Mouse (Mus musculus): ENCODE measurements around the gene Srsf5. TPM values are rescaled to one million over a fixed set of nuclear protein-coding genes. Genes with fewer than 3 reads are reported as not detected.
A peak's percentile ranks its signal among the peaks of the same experiment; 100 is the strongest.

The Srsf5 gene
- polyA plus RNA-seq, 1 experiment from 2014 or later = 506 TPM

DNA sequence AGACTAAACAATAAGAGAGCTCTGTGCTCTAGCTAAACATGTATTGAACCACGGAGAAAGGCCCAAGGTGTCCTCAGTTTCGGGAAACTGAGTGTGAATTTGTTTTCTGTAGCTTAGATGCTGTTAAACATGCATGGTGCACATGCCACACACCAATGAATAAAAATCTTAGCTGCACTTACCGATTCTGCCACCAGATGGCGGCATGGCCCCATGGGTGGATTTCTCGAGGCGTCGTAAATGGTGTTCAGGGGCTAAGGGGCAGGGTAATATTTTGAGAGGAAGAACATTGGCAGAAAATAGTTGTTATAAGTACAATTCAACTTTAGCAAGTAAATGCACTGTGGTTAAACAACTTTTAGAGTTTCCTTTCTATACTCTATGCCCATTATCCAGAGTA, 37.0 kb downstream of the Srsf5 start:
- ATAC-seq = no peak
- Histone ChIP-seq H3K4me1 (replicated peaks) (no peaks in the 10 kb centered on the region), H3K9me3 (0 out of 2 replicates have a peak, but pooled peaks cover 2% of the 10 kb centered on the region), H3K27ac (no peak overlapping the region), H3K36me3 (no peaks in the 10 kb centered on the region), H3K9ac (replicated peaks) (no peak overlapping the region), H3K27me3 (no peaks in the 10 kb centered on the region), H3K4me2 (replicated peaks) (no peak overlapping the region), H3K4me3 (replicated peaks) (no peak overlapping the region)
- 3% methylated on average over 7 of the region's 7 CpGs for WGBS

DNA sequence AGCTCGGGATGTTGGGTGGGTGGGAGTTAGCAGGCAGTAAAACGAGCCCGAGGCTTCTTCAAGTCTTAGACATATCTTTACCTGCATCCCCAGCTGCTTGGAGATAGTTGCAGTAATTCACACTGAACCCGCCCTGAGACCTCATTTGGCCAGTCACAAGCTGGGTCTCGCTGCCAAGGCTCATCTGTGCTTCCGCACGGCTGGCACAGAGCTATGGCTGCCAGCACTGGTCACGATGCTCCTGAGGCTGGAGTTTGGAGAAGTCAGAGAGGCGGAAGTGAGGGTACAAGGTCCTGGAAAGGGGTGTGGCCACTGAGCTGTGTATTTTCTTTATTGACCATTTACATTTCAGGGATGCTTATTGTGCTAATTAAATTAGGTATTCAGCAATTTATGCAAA, 38.4 kb downstream of the Srsf5 start:
- H3K4me3 ChIP-seq (replicated peaks) = no peak overlapping the region
- ATAC-seq = no peak
- peaks cover 2% of the 10 kb centered on the region; the same call in 1 of the 2 replicates for H3K9me3 ChIP-seq
- H3K27me3 ChIP-seq = no peaks in the 10 kb centered on the region
- WGBS = 83% methylated on average over 9 of the region's 9 CpGs
- H3K36me3 ChIP-seq = no peaks in the 10 kb centered on the region
- no peaks in the 10 kb centered on the region for H3K4me1 ChIP-seq (replicated peaks)
- no peak overlapping the region for H3K4me2 ChIP-seq (replicated peaks)
- no peak overlapping the region for H3K9ac ChIP-seq (replicated peaks)
- no peak overlapping the region for H3K27ac ChIP-seq

DNA sequence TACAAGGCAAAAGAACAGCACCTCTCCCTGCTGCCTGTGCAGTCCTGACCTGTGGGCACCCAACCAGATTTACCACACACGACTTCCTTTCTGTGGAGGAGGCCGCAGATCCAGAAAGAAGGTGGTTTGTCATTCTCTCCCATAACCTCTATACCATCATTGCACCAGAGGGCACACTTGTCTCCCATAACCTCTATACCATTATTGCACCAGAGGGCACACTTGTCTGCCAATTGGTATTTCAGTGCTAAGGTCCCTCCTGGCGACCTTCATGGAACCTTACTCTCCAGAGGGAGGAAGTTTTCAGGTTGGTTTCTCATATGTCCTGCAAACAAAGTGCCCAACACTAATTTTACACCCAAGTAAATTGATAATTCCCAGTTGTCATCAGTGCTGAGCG, 41.3 kb downstream of the Srsf5 start:
- Histone ChIP-seq H3K4me1 (replicated peaks) (peaks cover 6% of the 10 kb centered on the region), H3K9ac (replicated peaks) (no peak overlapping the region), H3K27me3 (no peaks in the 10 kb centered on the region), H3K27ac (no peak overlapping the region), H3K9me3 (peaks cover 2% of the 10 kb centered on the region; the same call in 1 of the 2 replicates), H3K4me2 (replicated peaks) (no peak overlapping the region), H3K36me3 (no peaks in the 10 kb centered on the region), H3K4me3 (replicated peaks) (no peak overlapping the region)
- no peak for ATAC-seq
- 88% methylated on average over 4 of the region's 4 CpGs for WGBS

DNA sequence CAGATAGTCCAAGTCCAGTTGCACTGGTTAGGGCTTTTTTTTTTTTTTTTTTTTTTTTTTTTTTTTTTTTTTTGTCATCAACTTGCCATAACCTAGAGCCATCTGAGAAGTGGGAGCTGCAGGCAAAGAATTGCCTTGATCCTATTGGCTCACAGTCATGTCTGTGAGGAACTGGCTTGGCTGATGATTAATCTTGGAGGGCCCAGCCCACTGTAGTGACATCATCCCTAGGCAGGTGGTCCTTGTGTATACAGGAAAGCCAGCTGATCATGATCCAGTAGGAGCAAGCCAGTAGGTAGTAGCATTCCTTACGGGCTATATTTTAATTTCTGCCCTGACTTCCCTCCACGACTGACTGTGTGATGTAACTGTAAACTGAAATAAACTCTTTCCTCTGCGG, 43.0 kb downstream of the Srsf5 start:
- H3K9ac ChIP-seq (replicated peaks) = no peak overlapping the region
- H3K4me3 ChIP-seq (replicated peaks) = no peak overlapping the region
- H3K27me3 ChIP-seq = no peaks in the 10 kb centered on the region
- 87% methylated on average over 3 of the region's 3 CpGs for WGBS
- no peaks in the 10 kb centered on the region for H3K36me3 ChIP-seq
- no peak for ATAC-seq
- H3K4me2 ChIP-seq (replicated peaks) = no peak overlapping the region
- H3K27ac ChIP-seq = no peak overlapping the region
- H3K4me1 ChIP-seq (replicated peaks) = peaks cover 6% of the 10 kb centered on the region
- H3K9me3 ChIP-seq = peaks cover 2% of the 10 kb centered on the region; the same call in 1 of the 2 replicates

DNA sequence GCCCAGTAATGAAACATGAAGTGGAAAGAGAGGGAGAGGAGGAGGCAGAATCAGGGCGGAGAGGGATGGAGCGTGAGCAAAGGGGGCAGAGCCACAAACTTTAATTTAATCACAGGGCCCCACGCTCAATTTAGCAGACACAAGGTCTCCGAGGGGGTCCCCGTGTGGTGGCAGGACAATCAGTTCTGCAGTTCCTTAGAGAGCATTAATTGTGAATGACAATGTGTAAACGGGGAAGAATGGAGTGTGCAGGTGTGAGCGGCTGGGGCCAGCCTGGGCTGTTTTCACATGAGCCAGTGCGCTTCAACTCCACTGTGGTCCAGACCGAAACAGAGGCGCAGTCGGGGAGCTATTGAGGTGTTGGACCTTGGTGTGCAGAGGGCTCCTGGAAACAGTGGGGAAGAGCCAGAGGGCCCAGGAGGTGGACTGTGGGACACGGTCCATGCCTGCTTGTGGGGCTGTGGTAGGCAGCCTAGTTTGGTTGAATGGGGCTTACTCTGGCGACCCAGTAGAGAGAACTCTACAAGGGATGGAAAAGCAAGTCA, 45.7 kb downstream of the Srsf5 start:
- Histone ChIP-seq H3K4me1 (replicated peaks) (peaks cover 6% of the 10 kb centered on the region), H3K4me3 (replicated peaks) (no peak overlapping the region), H3K36me3 (no peaks in the 10 kb centered on the region), H3K4me2 (replicated peaks) (no peak overlapping the region), H3K9me3 (peaks cover 2% of the 10 kb centered on the region; the same call in 1 of the 2 replicates), H3K27me3 (no peaks in the 10 kb centered on the region), H3K27ac (no peak overlapping the region), H3K9ac (replicated peaks) (no peak overlapping the region)
- no peak for ATAC-seq
- 49% methylated on average over 13 of the region's 13 CpGs for WGBS

DNA sequence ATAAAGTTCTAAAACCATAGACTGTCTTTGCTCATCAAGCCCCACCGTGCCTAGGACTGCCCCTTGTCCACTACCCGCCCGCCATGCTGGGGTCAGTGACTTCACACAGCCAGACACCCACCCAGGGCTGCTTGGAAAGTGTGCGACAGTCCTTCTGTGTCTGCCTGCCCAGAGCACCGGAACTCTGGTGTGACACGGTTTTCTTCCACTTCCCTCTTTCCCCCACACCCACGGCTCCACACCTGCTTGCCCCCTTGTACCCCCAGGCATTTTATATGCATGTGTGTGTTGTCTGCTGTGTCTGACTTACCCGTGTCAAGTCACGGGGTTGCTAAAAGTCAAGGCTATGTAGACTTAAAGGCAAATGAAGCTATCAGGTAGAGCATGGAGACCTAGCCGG, 46.5 kb downstream of the Srsf5 start:
- H3K9me3 ChIP-seq = no peaks in the 10 kb centered on the region; the same call in 1 of the 2 replicates
- no peak overlapping the region for H3K9ac ChIP-seq (replicated peaks)
- H3K4me1 ChIP-seq (replicated peaks) = peaks cover 6% of the 10 kb centered on the region
- no peaks in the 10 kb centered on the region for H3K36me3 ChIP-seq
- no peak overlapping the region for H3K4me2 ChIP-seq (replicated peaks)
- no peak overlapping the region for H3K4me3 ChIP-seq (replicated peaks)
- no peaks in the 10 kb centered on the region for H3K27me3 ChIP-seq
- 92% methylated on average over 10 of the region's 10 CpGs for WGBS
- no peak overlapping the region for H3K27ac ChIP-seq
- no peak for ATAC-seq

DNA sequence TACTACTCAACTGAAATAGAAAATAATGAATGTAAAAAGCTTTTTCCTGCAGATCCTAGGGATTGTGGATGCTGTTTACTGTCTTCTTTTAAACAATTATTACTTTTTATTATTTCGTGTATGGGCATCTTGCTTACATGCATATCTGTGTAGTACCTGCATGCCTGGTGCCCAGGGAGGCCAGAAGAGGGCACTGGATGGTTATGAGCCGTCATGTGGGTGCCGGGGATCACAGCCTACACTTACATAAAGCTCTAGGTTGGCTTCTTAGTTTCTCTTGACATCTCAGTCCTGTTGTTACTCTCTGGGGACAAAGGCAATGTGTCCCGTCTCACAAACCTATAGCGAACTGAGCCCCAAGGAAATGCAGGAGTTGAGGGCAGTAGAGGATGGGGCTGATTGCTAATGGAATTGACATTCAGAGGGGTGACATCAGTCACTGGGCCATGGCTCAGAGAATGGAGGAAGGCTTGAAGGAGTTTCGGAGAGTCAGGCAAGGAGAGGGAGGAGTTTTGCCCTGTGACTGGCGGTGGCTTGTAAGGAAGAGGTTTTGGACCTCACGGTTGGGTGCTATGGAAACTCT, 47.3 kb downstream of the Srsf5 start:
- H3K9me3 ChIP-seq = no peaks in the 10 kb centered on the region; the same call in 1 of the 2 replicates
- no peak overlapping the region for H3K4me2 ChIP-seq (replicated peaks)
- H3K27me3 ChIP-seq = no peaks in the 10 kb centered on the region
- peaks cover 6% of the 10 kb centered on the region for H3K4me1 ChIP-seq (replicated peaks)
- H3K36me3 ChIP-seq = no peaks in the 10 kb centered on the region
- no peak overlapping the region for H3K9ac ChIP-seq (replicated peaks)
- no peak for ATAC-seq
- WGBS = 85% methylated on average over 8 of the region's 8 CpGs
- H3K4me3 ChIP-seq (replicated peaks) = no peak overlapping the region
- no peak overlapping the region for H3K27ac ChIP-seq

DNA sequence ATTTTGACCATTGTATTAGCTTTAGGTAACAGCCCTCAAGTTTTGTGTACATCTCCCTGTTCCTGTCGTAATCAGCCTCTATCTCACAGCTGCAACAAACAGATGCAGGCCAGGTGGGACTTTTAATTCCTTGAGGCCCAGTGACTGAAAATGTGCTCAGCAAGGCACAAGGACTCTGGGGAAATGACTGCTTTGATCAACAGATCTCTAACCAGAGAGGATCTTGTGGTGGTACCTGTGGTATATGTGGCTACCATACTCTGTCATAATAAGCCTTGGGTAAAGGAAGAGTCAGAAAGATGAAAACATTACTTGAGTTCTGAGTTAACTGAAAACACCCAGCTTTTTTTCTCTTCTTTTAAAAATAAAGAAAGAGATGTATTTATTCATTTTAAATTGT, 48.5 kb downstream of the Srsf5 start:
- Histone ChIP-seq H3K27ac (no peak overlapping the region), H3K9ac (replicated peaks) (no peak overlapping the region), H3K27me3 (no peaks in the 10 kb centered on the region), H3K36me3 (no peaks in the 10 kb centered on the region), H3K9me3 (no peaks in the 10 kb centered on the region), H3K4me3 (replicated peaks) (no peak overlapping the region), H3K4me2 (replicated peaks) (no peak overlapping the region), H3K4me1 (replicated peaks) (peaks cover 11% of the 10 kb centered on the region)
- ATAC-seq = no peak
- WGBS = 88% methylated on average over 1 of the region's 1 CpGs

DNA sequence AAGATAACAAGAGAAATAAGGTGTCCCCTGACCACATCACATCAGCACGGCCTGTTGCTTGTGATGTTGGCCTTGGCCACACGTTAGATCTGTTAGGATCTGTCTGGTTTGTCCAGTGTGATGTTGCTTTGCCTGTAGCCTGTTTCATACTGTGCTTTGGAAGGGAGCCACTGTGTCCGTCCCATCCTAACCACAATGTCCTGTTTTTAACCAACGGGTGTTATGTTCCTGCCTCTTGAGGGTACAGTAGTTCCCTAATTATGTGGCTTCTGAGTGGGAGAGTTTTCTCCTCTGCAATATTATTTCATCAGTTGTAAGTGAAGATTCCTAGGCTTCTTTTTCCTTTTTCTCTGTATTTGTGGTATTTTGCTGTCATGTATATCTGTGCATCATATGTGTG, 50.0 kb downstream of the Srsf5 start:
- Histone ChIP-seq H3K36me3 (no peaks in the 10 kb centered on the region), H3K9ac (replicated peaks) (no peak overlapping the region), H3K9me3 (no peaks in the 10 kb centered on the region), H3K4me3 (replicated peaks) (no peak overlapping the region), H3K4me1 (replicated peaks) (peaks cover 25% of the 10 kb centered on the region), H3K4me2 (replicated peaks) (no peak overlapping the region), H3K27me3 (no peaks in the 10 kb centered on the region), H3K27ac (no peak overlapping the region)
- no peak for ATAC-seq
- WGBS = 90% methylated on average over 4 of the region's 4 CpGs

DNA sequence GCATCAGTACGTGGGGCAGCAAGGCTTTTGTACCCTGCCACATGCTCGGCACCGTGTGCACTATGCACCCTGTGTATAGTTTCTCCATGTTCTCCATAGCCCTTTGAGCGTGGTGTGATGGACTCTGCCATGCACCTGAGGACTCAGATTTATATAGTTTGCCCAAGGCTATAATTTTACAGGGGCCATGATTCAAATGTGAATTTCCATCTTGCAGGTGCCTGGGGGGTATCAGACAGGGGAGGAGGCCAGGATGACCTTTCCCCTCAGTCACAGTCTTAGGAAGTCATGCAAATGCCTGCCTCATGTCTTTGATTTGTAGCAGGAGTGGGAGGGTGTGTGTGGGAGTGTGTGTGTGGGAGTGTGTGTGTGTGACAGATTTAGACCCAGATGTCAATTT, 52.3 kb downstream of the Srsf5 start:
- 66% methylated on average over 4 of the region's 4 CpGs for WGBS
- Histone ChIP-seq H3K27ac (no peak overlapping the region), H3K9ac (replicated peaks) (no peak overlapping the region), H3K4me1 (replicated peaks) (peaks cover 23% of the 10 kb centered on the region), H3K9me3 (no peaks in the 10 kb centered on the region), H3K4me3 (replicated peaks) (no peak overlapping the region), H3K27me3 (no peaks in the 10 kb centered on the region), H3K4me2 (replicated peaks) (no peak overlapping the region), H3K36me3 (no peaks in the 10 kb centered on the region)
- no peak for ATAC-seq

DNA sequence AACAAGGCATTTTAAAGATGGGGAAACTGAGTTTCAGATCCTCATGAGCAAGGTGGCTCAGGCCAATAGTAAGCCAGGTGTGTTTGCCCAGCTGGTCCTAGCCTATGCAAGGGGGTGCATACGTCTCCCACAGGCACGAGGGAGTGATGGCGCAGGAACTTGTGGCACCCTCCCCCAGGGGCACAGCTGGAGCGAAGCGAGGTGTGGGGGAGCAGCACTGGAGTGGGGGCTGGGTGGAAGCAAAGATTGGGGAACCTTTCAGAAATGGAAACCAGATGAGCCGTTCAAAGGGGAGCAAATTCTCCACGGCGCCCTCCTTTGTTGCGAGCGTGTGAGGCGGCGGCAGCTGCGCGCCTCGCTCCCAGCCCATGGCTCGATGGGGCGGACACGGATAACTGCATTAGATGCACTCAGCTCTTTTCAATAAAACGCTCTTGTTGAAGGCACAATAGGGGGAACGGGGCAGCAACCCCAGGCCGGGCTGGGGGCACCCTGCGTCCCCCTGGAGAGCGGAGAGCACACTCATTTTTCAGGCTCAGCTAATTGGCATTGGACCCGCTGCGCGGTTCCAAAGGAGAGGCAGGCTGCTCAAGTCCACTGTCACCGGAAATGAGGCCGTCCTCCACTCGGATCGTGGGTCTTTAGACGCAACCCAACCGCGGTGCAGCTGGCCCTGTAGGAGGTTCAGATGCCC, 53.4 kb downstream of the Srsf5 start:
- Histone ChIP-seq H3K4me2 (replicated peaks) (peak overlapping the region; percentile 50), H3K9me3 (no peaks in the 10 kb centered on the region), H3K4me1 (replicated peaks) (peaks cover 29% of the 10 kb centered on the region), H3K4me3 (replicated peaks) (peak overlapping the region; percentile 31), H3K36me3 (no peaks in the 10 kb centered on the region), H3K27me3 (no peaks in the 10 kb centered on the region), H3K9ac (replicated peaks) (peak overlapping the region; percentile 44; the same call in 1 of the 2 replicates), H3K27ac (peak overlapping the region; percentile 71)
- peak; percentile 94 for ATAC-seq
- under 1% methylated on average over 33 of the region's 33 CpGs for WGBS

All from midbrain, embryonic 13.5 days (tissue).